Mouse (Mus musculus) C2C12 (cell line): Measurements from ENCODE around the gene Trcg1. TPM values are rescaled to one million over a fixed set of nuclear protein-coding genes. Genes with fewer than 3 reads are reported as not detected.

ENCODE experiments used
- H3K27me3 ChIP-seq: one replicate; pipeline ENCODE4 v1.6.1; 2011; ENCODE audit not compliant: control insufficient read depth, insufficient read depth, insufficient read length
- H3K36me3 ChIP-seq: one replicate; pipeline ENCODE4 v1.6.1; 2011; ENCODE audit not compliant: control insufficient read depth, insufficient read depth
- H3K4me3 ChIP-seq: one replicate; pipeline ENCODE4 v1.5.1; 2011; ENCODE audit warnings: mild to moderate bottlenecking, control low read depth; ENCODE audit not compliant: poor library complexity, insufficient read depth, severe bottlenecking
- H3K79me2 ChIP-seq: one replicate; pipeline ENCODE4 v1.6.1; 2011; ENCODE audit not compliant: control insufficient read depth, insufficient read depth
- H3K79me3 ChIP-seq: one replicate; pipeline ENCODE4 v1.6.1; 2011; ENCODE audit warnings: low read depth, control low read depth
- H3ac ChIP-seq: one replicate; pipeline ENCODE3; 2011; ENCODE audit warnings: low read depth; ENCODE audit not compliant: control insufficient read depth, insufficient read length
- CEBPB ChIP-seq: IDR thresholded peaks from one replicate; pipeline ENCODE4 v1.6.1; 2011; ENCODE audit warnings: low read depth, mild to moderate bottlenecking, control low read depth, moderate library complexity
- CTCF ChIP-seq: IDR thresholded peaks from one replicate; pipeline ENCODE4 v1.5.1; 2011; ENCODE audit not compliant: control insufficient read depth, insufficient read depth, insufficient read length
- FOSL1 ChIP-seq: IDR thresholded peaks from one replicate; pipeline ENCODE4 v1.8.0; 2011; ENCODE audit warnings: mild to moderate bottlenecking, low read length; ENCODE audit not compliant: poor library complexity, insufficient read depth, severe bottlenecking
- MAX ChIP-seq: IDR thresholded peaks from one replicate; pipeline ENCODE4 v1.6.1; 2011; ENCODE audit warnings: mild to moderate bottlenecking, control low read depth
- MYOD1 ChIP-seq: IDR thresholded peaks from one replicate; pipeline ENCODE4 v1.6.1; 2011; ENCODE audit warnings: low read depth; ENCODE audit not compliant: control insufficient read depth, insufficient read length
- MYOG ChIP-seq: IDR thresholded peaks from one replicate; pipeline ENCODE4 v1.6.1; 2011; ENCODE audit not compliant: control insufficient read depth, insufficient read length; ENCODE audit errors: extremely low read depth
- USF1 ChIP-seq: IDR thresholded peaks from one replicate; pipeline ENCODE4 v1.6.1; 2011; ENCODE audit warnings: low read depth, mild to moderate bottlenecking, control low read depth, moderate library complexity
- polyA plus RNA-seq: library from polyadenylated mRNA; unstranded; fragments of >200 nt; fragmentation: generic; extraction: Trizol; gene quantifications from one replicate; pipeline ENCODE4 v1.2.1, GENCODE M21; 2012; ENCODE audit warnings: missing spikeins

The Trcg1 gene
- polyA plus RNA-seq, 1 experiment: not detected

GRCm38 (mm10) chr9:57261516-57261912 is 25.2 kb downstream of the Trcg1 start:
- peaks cover 51% of the 10 kb centered on the region for H3K79me3 ChIP-seq
- H3K27me3 ChIP-seq: no peaks in the 10 kb centered on the region
- peaks cover 26% of the 10 kb centered on the region for H3K36me3 ChIP-seq
- peak overlapping the region; percentile 78 for H3ac ChIP-seq
- no peak for TF ChIP-seq CTCF
- no peak for TF ChIP-seq USF1
- no peak for TF ChIP-seq MYOD1
- no peak for TF ChIP-seq CEBPB
- TF ChIP-seq MAX: no peak
- TF ChIP-seq FOSL1: no peak
- TF ChIP-seq MYOG: no peak
- peaks cover 60% of the 10 kb centered on the region for H3K79me2 ChIP-seq
- H3K4me3 ChIP-seq: peak overlapping the region; percentile 61

DNA sequence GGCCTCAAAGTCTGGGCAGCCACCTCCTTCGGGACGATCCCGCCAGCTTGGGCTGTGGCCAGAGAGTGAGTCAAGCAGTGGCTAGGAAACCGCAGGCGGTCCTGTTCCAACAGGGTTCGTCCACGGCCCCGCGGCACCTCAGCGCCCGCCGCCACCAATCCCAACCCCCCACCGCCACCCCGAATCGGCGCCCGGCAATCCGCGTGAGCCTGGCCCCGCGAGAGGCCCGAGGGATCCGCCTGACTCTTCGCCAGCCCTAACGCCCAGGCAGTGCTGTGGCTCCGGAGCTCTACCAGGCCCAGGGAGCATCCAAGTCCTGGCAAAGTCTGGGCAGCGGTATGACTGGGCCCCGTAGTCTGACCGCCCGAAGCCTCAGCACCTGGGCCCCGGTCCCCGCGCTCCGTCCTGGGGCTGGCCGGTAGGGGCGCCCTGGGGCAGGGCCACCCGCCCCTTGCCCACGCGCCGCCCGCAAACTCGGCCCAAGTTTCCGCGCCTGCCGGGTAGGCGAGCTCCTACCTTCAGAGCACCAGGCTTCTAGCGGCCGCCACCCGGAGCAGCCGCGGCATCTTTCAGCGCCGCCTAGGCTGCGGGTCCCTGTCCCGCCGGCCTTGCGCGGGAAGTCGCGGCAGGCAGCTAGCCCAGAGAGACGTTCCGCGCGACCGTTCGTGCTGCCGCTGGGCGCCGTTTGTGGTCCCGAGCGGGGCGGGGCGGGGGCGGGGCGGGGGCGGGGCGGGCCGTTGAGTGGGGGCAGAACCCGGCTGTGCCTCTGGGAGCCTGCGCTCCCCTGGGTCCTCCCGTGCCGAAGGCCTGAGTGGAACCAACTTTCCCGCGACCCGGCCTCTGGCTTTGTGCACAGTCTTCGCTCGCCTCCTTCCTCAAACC is 25.8 kb downstream of the Trcg1 start, which contains the start of gene 1700017B05Rik:
Gene 1700017B05Rik, minus strand, starts transcription at position 700 of the 882 bp plus-strand sequence.
- H3ac ChIP-seq: peak within 1 kb of the TSS; percentile 78
- H3K79me2 ChIP-seq: peaks cover 53% of the 10 kb centered on the region
- TF ChIP-seq CEBPB (no peak), MYOD1 (no peak), CTCF (peak; percentile 58), USF1 (no peak), FOSL1 (no peak)
- H3K36me3 ChIP-seq: peaks cover 19% of the 10 kb centered on the region
- H3K27me3 ChIP-seq: no peaks in the 10 kb centered on the region
- peaks cover 45% of the 10 kb centered on the region for H3K79me3 ChIP-seq
- H3K4me3 ChIP-seq: peak within 1 kb of the TSS; percentile 61

- no peak for TF ChIP-seq CEBPB
- no peak for TF ChIP-seq FOSL1
- TF ChIP-seq MYOD1: no peak
- TF ChIP-seq USF1: peak; percentile 54
- no peak for TF ChIP-seq MAX
- no peak for TF ChIP-seq CTCF
- no peak for TF ChIP-seq MYOG
- H3K4me3 ChIP-seq: peak overlapping the region; percentile 61
- peaks cover 10% of the 10 kb centered on the region for H3K36me3 ChIP-seq
Measured at GRCm38 (mm10) chr9:57262795-57263684, 26.7 kb downstream of the Trcg1 start.

DNA sequence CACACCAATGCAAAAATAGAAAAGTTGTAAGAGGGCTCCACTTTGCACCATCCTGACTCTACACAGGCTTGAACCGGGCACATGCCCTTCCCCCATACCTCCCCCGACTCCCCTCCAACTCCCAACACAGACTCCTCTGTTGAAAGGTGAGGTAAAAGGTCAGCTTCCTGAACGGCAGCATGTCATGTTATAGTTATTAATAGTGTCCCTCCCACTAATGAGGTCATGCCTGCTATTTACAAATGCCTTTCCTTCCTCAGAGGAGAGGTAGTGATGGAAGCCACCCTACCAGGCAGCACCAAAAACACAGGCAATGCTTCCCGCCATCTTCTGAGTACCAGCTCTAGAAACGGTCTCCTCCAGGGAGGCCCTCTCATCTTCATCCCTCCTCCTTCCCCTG is 28.8 kb downstream of the Trcg1 start:
- Histone ChIP-seq H3K27me3 (no peaks in the 10 kb centered on the region), H3K79me2 (peaks cover 24% of the 10 kb centered on the region), H3K4me3 (no peak overlapping the region), H3ac (no peak overlapping the region), H3K79me3 (peaks cover 17% of the 10 kb centered on the region), H3K36me3 (no peaks in the 10 kb centered on the region)
- TF ChIP-seq CTCF: no peak
- no peak for TF ChIP-seq MYOD1
- TF ChIP-seq FOSL1: no peak
- no peak for TF ChIP-seq CEBPB
- no peak for TF ChIP-seq USF1

More at GRCm38 (mm10) chr9:57262795-57263684, 26.7 kb downstream of the Trcg1 start:
- Histone ChIP-seq H3ac (peak overlapping the region; percentile 51), H3K27me3 (no peaks in the 10 kb centered on the region), H3K79me2 (peaks cover 44% of the 10 kb centered on the region), H3K79me3 (peaks cover 36% of the 10 kb centered on the region)

DNA sequence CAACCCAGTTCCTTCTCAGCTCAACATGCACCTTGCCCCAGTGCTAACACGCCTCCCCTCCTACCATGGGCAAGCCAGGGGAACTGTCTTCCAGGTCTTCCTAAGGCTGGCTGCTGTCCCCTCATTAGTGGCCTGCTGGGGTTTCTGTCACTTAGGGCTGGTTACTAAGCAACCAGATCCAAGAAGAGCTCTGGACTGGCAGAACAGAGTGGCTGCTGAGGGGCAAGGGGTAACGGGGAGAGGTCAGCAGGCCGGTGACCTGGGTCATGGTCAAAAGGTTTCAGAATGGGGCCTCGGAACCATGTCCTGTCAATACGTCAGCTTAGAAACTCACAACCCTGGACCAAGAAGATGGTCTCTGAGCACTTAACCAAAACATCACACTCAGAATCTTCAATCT is 31.1 kb downstream of the Trcg1 start:
- no peaks in the 10 kb centered on the region for H3K27me3 ChIP-seq
- H3K36me3 ChIP-seq: no peaks in the 10 kb centered on the region
- peaks cover under 1% of the 10 kb centered on the region for H3K79me2 ChIP-seq
- H3K4me3 ChIP-seq: no peak overlapping the region
- H3K79me3 ChIP-seq: no peaks in the 10 kb centered on the region
- TF ChIP-seq MAX: no peak
- no peak for TF ChIP-seq FOSL1
- no peak for TF ChIP-seq CEBPB
- no peak for TF ChIP-seq USF1
- TF ChIP-seq MYOD1: no peak
- TF ChIP-seq MYOG: no peak
- no peak overlapping the region for H3ac ChIP-seq
